Mouse (Mus musculus) retina, embryonic 14.5 days (tissue): ENCODE measurements around the gene Mtnr1a.

ENCODE experiments used
- DNase-seq: peaks from one replicate; pipeline ENCODE4 v3.0.0-alpha.2; 2015; ENCODE audit warnings: low spot score

The Mtnr1a gene

GRCm38 (mm10) chr8:45109371-45110063 lies 40.6 kb downstream of the Mtnr1a start:
- DNase-seq: peak; percentile 32

- no peak for DNase-seq
Measured at GRCm38 (mm10) chr8:45110064-45110812, 41.3 kb downstream of the Mtnr1a start.

GRCm38 (mm10) chr8:45110813-45111104 lies 41.8 kb downstream of the Mtnr1a start:
- DNase-seq: no peak

GRCm38 (mm10) chr8:45111820-45112219 lies 42.9 kb downstream of the Mtnr1a start:
- DNase-seq: no peak

GRCm38 (mm10) chr8:45117588-45117987 lies 48.7 kb downstream of the Mtnr1a start:
- DNase-seq: no peak

- DNase-seq: no peak
Measured at GRCm38 (mm10) chr8:45125680-45126079, 56.7 kb downstream of the Mtnr1a start.
